14 mouse cellular contexts compared by ENCODE assay signal in genomic region chr16:22508936-22509563, GRCm38 (mm10).
DNase-seq lines count a peak whose midpoint lies in the region; ATAC-seq lines count a peak whose summit lies in the region.
"Had no signal": no experiment of that assay in that cellular context is flagged by ENCODE, and none has a peak within 500 bp of the region (broad histone marks: within the 10 kb centered on the region; RNA-seq: fewer than 3 reads in every experiment).

No protein-coding gene starts in this region.

- ATAC-seq in hindbrain, embryonic 16.5 days = peak; percentile 88
- 0 out of 2 replicates have a peak, but pooled peaks have one; percentile 39 for ATAC-seq in midbrain, embryonic 15.5 days (replicated peaks)
- no peak for ATAC-seq in midbrain, embryonic 13.5 days
- ATAC-seq in intestine, embryonic 16.5 days = no peak

- H3K9me3 ChIP-seq in hindbrain, embryonic 16.5 days (ENCODE audit: control insufficient read depth, low read length) = no peaks in the 10 kb centered on the region
- H3K9me3 ChIP-seq in hindbrain, embryonic 10.5 days = 0 out of 2 replicates have a peak, but pooled peaks cover 3% of the 10 kb centered on the region
- no peaks in the 10 kb centered on the region for H3K9me3 ChIP-seq in midbrain, embryonic 15.5 days
- H3K9me3 ChIP-seq in midbrain, embryonic 13.5 days = no peaks in the 10 kb centered on the region
- no peaks in the 10 kb centered on the region for H3K9me3 ChIP-seq in intestine, embryonic 16.5 days (ENCODE audit: control insufficient read depth, low read length)
- H3K9me3 ChIP-seq: limb, embryonic 12.5 days had no signal

- H3K4me2 ChIP-seq in hindbrain, embryonic 16.5 days (ENCODE audit: low read length) = no peak overlapping the region
- no peak overlapping the region for H3K4me2 ChIP-seq in midbrain, embryonic 15.5 days
- H3K4me2 ChIP-seq in midbrain, embryonic 13.5 days (replicated peaks) = no peak overlapping the region
- no peak overlapping the region for H3K4me2 ChIP-seq in intestine, embryonic 16.5 days (ENCODE audit: low read depth, low read length)
- H3K4me2 ChIP-seq: limb, embryonic 12.5 days had no signal

- no peak for DNase-seq in hindbrain, embryonic 10.5 days (ENCODE audit: low spot score)
- peak; percentile 28 to 50 for DNase-seq in frontal cortex, postnatal 10 days (ENCODE audit: low spot score in 2 of 2)
- DNase-seq in right cerebral cortex, postnatal 10 days (ENCODE audit: low spot score in 2 of 2) = peak; percentile 74 to 78
- no peak for DNase-seq in embryo, embryonic 10.5 days (ENCODE audit: low spot score)
- DNase-seq: adrenal gland, postnatal 14 days; cerebellum, postnatal 36 days; heart, adult 2 months; heart, postnatal 36 days; lung, postnatal 14 days had no signal

- no peak overlapping the region for H3K9ac ChIP-seq in hindbrain, embryonic 16.5 days (ENCODE audit: low read depth, low read length)
- no peak overlapping the region for H3K9ac ChIP-seq in midbrain, embryonic 15.5 days
- no peak overlapping the region for H3K9ac ChIP-seq in midbrain, embryonic 13.5 days (replicated peaks)
- H3K9ac ChIP-seq in intestine, embryonic 16.5 days (ENCODE audit: low read depth, low read length) = no peak overlapping the region
- H3K9ac ChIP-seq: limb, embryonic 12.5 days had no signal

- H3K36me3 ChIP-seq in hindbrain, embryonic 16.5 days (ENCODE audit: control insufficient read depth, insufficient read depth, low read length) = no peaks in the 10 kb centered on the region
- no peaks in the 10 kb centered on the region for H3K36me3 ChIP-seq in hindbrain, embryonic 10.5 days
- H3K36me3 ChIP-seq in midbrain, embryonic 15.5 days (replicated peaks) = no peaks in the 10 kb centered on the region
- H3K36me3 ChIP-seq in midbrain, embryonic 13.5 days = no peaks in the 10 kb centered on the region
- no peaks in the 10 kb centered on the region for H3K36me3 ChIP-seq in intestine, embryonic 16.5 days (ENCODE audit: control insufficient read depth, insufficient read depth, low read length)
- H3K36me3 ChIP-seq: limb, embryonic 12.5 days had no signal

- no peaks in the 10 kb centered on the region for H3K4me1 ChIP-seq in hindbrain, embryonic 16.5 days (ENCODE audit: control insufficient read depth, insufficient read depth, low read depth, low read length)
- H3K4me1 ChIP-seq in hindbrain, embryonic 10.5 days (replicated peaks) = peaks cover 27% of the 10 kb centered on the region
- H3K4me1 ChIP-seq in midbrain, embryonic 15.5 days = no peaks in the 10 kb centered on the region
- no peaks in the 10 kb centered on the region for H3K4me1 ChIP-seq in midbrain, embryonic 13.5 days (replicated peaks)
- H3K4me1 ChIP-seq in intestine, embryonic 16.5 days (ENCODE audit: control insufficient read depth, insufficient read depth, low read length) = 0 out of 2 replicates have a peak, but pooled peaks cover 2% of the 10 kb centered on the region

- no peaks in the 10 kb centered on the region for H3K27me3 ChIP-seq in hindbrain, embryonic 16.5 days (replicated peaks; ENCODE audit: control insufficient read depth, insufficient read depth, low read length)
- H3K27me3 ChIP-seq in hindbrain, embryonic 10.5 days (ENCODE audit: insufficient read depth, poor library complexity, severe bottlenecking) = no peaks in the 10 kb centered on the region
- H3K27me3 ChIP-seq in midbrain, embryonic 15.5 days (replicated peaks) = no peaks in the 10 kb centered on the region
- no peaks in the 10 kb centered on the region for H3K27me3 ChIP-seq in midbrain, embryonic 13.5 days
- no peaks in the 10 kb centered on the region for H3K27me3 ChIP-seq in intestine, embryonic 16.5 days (replicated peaks; ENCODE audit: control insufficient read depth, insufficient read depth, low read length)
- H3K27me3 ChIP-seq: limb, embryonic 12.5 days had no signal

- no peak overlapping the region for H3K27ac ChIP-seq in hindbrain, embryonic 16.5 days (ENCODE audit: low read depth, low read length)
- no peak overlapping the region for H3K27ac ChIP-seq in hindbrain, embryonic 10.5 days
- H3K27ac ChIP-seq in midbrain, embryonic 15.5 days = no peak overlapping the region; the same call in 1 of the 2 replicates
- H3K27ac ChIP-seq in midbrain, embryonic 13.5 days = no peak overlapping the region
- no peak overlapping the region for H3K27ac ChIP-seq in intestine, embryonic 16.5 days (ENCODE audit: low read length)
- H3K27ac ChIP-seq: heart, adult 2 months; limb, embryonic 12.5 days had no signal

- no peak overlapping the region for H3K4me3 ChIP-seq in hindbrain, embryonic 16.5 days (ENCODE audit: low read length)
- no peak overlapping the region for H3K4me3 ChIP-seq in hindbrain, embryonic 10.5 days
- no peak overlapping the region for H3K4me3 ChIP-seq in midbrain, embryonic 15.5 days
- H3K4me3 ChIP-seq in midbrain, embryonic 13.5 days (replicated peaks) = no peak overlapping the region
- H3K4me3 ChIP-seq in intestine, embryonic 16.5 days (ENCODE audit: low read length) = no peak overlapping the region
- H3K4me3 ChIP-seq: heart, adult 2 months; limb, embryonic 12.5 days had no signal

- WGBS in hindbrain, embryonic 16.5 days = 64% methylated on average over 5 of the region's 5 CpGs
- WGBS in hindbrain, embryonic 10.5 days = 77% methylated on average over 5 of the region's 5 CpGs
- 78% methylated on average over 5 of the region's 5 CpGs for WGBS in midbrain, embryonic 15.5 days
- 83% methylated on average over 5 of the region's 5 CpGs for WGBS in midbrain, embryonic 13.5 days
- 71% methylated on average over 5 of the region's 5 CpGs for WGBS in intestine, embryonic 16.5 days

Comparison
In these comparisons a context has a peak if more than half of its experiments do, and no peak if none do; other contexts are left out.
1. ATAC-seq: peak in hindbrain, embryonic 16.5 days (single experiment) and midbrain, embryonic 15.5 days (single experiment); none in midbrain, embryonic 13.5 days (single experiment) and intestine, embryonic 16.5 days (single experiment).
2. DNase-seq: peak in frontal cortex, postnatal 10 days (2 of 2) and right cerebral cortex, postnatal 10 days (2 of 2); none in hindbrain, embryonic 10.5 days (single experiment) and embryo, embryonic 10.5 days (single experiment).